Mouse (Mus musculus) adipocyte (in vitro differentiated cells): ENCODE data around the gene Esrrg.

Source experiments
- DNase-seq: peaks from one replicate; pipeline ENCODE4 v3.0.0-alpha.2; 2016; ENCODE audit warnings: low spot score

Esrrg gene

GRCm38 (mm10) chr1:187832851-187833250, 224.3 kb downstream of the Esrrg start:
- no peak for DNase-seq

DNA sequence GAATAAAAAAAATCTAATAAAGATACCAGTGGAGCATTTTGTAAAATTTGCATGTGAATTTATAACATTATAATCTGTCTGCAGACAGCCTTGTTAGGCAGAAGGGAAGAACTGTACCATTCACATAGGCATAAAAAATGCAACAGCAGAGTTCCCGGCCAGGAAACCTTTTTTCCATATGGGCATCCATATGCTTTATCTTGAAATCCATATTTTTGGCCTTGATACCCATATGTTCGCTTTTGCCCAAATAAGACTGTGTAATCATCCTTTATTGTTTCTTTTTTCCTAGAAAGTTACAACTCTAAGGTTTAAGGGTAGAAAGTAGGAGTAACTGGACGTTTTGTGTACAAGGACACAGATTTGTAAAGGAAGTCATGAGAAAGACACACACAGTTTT, 226.0 kb downstream of the Esrrg start:
- DNase-seq, result no peak

- no peak for DNase-seq
Measured at GRCm38 (mm10) chr1:187836384-187836783, 227.8 kb downstream of the Esrrg start.

GRCm38 (mm10) chr1:187836876-187837275, 228.3 kb downstream of the Esrrg start:
- no peak for DNase-seq

- DNase-seq, result no peak
Measured at GRCm38 (mm10) chr1:187841629-187842028, 233.0 kb downstream of the Esrrg start.

DNA sequence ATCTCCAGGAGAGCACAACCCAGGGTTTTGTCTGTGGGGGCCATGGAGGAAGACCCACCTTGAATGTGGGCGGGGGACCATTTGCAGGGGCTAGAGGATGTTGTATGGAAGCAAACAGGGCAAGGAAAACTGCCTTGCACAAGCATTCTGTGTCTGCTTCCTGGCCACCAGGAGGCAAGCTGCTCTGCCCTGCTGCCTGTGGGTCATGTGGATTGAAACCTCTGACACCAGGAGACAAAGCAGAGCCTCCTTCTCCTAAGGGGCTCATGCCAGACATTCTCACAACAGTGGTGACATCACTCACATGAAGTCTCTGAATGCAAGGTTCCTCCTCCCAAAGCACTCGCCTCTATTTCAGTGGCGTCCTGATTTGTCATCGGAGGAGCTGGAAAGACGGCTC, 234.1 kb downstream of the Esrrg start:
- no peak for DNase-seq

DNA sequence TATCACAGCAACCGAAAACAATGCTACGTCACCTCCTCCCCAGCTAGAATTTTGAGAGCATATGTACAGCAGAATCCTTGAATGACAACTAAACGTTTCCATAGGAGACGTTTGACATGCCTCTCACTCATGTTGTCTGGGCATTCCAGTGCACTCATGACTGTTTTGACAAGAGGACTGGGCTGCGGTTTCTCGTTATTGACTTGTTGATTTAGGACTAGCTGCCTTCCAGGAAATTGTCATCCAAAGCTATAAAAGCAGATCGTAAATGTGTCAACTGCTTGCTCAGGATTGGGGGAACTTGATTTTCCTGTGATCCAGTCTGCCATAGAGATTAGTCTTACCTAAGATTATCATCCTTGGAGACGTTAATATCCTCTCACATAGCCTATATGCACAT, 245.6 kb downstream of the Esrrg start:
- no peak for DNase-seq

DNA sequence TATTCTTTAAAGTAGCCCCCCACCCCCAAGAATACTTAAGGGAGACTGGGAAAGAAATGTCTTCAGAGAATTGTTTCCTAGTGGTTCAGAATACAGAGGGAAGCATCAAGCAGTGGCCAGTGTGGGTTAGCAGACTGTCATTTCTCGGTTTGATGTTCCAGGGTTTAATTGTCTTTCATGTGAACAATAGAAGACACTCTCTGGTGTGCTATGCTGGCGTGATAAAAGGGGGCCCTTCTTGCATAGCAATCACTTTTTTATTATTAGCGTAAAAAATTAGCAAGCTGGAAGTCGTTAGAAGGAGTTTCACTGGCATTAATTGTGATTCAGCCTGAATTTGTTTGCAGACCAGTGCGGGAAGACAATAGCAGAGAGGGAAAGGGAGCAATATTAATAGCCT, 253.7 kb downstream of the Esrrg start:
- DNase-seq, result no peak

DNA sequence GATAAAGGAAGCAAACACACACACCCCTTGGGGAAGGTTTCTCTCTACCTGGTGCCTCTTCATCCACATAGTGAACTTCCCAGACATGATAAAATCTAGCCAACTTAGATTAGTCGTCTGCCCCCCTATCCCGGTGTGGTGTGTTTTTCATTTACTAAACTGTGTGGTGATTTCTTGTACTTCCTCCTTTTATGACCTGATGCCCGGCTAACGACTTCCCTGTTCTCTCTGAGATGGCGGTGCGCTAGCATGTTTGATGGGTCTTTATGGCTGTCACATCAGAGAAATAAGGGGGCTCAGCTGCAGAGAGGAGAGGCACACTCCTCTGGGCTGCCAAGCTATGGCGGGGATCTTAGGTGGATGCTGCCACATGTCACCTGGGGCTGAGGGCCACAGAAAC, 259.8 kb downstream of the Esrrg start:
- DNase-seq, result no peak

DNA sequence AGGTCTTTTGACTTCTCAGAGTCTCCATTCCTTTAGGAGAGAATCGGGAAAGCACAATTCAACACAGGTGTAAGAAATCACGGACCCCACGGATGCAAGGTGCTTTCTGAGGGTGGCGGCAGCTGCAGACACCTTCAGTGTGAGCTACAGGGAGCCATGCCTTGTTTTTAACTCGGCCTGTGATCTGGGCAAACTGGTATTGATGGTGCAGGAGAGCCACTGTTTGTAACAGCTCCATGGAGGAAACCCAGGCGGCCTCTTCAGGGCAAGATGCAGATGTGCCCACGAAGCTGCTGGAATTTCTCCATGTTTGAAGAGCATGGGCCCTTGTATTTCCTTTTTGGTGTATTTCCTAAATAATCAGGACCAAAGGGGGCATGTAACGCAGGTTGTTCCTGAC, 263.6 kb downstream of the Esrrg start:
- DNase-seq, result no peak

GRCm38 (mm10) chr1:187872744-187873143, 264.2 kb downstream of the Esrrg start:
- DNase-seq, result no peak

DNA sequence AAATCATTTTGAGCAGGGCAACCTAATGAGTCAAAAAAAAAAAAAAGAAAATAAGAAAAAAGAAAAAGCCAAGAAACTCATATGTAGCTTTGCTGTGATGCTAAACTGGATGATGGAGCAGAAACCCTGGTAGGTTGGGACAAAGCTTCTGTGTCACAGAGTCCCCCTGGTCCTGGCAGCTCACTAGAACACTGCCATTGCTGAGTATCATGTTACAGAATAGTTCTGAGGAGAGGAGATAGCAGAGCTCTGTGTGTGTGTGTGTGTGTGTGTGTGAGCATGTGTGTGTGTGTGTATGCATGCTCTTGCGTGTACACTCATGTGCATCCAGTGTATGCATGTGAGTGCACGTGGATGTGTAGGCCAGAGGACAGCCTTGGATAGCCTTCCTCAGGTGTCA, 265.2 kb downstream of the Esrrg start:
- DNase-seq, result no peak

GRCm38 (mm10) chr1:187887270-187887669, 278.7 kb downstream of the Esrrg start:
- no peak for DNase-seq

- no peak for DNase-seq
Measured at GRCm38 (mm10) chr1:187888142-187888541, 279.6 kb downstream of the Esrrg start.

DNA sequence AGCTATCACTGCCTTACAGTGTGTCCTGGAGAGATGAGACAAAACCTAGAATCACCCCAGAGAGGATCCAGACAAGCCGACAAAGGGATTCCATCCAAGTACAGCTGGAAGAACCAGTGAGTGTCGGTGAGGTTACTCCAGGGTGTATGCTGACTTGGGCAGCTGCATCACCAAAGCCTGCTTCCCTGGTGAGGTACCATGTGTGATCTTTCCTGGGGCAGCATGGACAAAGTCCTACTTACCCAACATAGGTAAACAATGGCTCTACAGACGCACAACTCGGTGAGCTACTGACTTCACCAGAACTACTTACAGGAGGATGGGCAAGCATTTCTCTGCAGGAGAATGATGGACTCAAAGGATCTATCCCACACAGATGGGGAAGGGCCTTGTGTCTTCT, 280.5 kb downstream of the Esrrg start:
- DNase-seq, result no peak

DNA sequence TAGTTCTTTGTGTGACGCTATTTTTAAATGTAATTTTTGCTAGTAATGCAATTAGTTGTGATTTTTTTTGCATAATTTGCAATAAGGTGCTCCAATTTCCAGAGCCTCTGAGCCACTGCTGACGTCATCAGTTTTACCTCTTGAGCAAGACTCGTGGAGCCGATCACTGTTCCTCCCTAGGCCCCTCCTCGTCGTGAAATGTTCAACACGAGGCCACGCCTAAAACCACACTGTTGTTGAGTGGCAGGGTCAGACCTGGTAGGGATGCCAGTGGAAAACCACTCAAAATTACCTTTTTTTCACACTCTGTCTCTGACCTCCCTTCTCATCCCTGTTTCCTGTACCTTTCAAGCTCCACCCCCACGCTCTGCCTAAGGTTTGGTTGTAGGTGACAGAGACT, 282.7 kb downstream of the Esrrg start:
- no peak for DNase-seq

GRCm38 (mm10) chr1:187895459-187895858, 286.9 kb downstream of the Esrrg start:
- DNase-seq, result no peak

GRCm38 (mm10) chr1:187896291-187896690, 287.7 kb downstream of the Esrrg start:
- no peak for DNase-seq

DNA sequence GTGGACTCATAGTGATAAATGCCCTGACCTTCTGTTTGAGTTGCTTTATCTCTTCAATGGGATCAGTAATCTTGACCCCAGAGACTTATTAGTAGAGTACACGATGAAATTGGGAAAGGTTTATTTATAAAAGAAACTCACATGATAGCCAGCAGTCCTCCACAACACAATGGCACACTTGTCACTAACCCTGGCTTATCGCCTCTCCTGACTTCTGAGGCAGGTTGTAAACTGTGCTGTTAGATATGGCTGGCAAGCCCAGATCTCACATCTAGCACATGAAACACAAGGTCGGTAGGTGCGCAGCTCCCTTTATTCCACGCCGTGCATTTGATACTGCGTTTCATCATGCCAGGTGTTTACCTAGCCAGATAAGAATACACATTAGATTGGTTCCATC, 288.3 kb downstream of the Esrrg start:
- DNase-seq, result no peak

GRCm38 (mm10) chr1:187899541-187899940, 290.9 kb downstream of the Esrrg start:
- DNase-seq, result no peak

DNA sequence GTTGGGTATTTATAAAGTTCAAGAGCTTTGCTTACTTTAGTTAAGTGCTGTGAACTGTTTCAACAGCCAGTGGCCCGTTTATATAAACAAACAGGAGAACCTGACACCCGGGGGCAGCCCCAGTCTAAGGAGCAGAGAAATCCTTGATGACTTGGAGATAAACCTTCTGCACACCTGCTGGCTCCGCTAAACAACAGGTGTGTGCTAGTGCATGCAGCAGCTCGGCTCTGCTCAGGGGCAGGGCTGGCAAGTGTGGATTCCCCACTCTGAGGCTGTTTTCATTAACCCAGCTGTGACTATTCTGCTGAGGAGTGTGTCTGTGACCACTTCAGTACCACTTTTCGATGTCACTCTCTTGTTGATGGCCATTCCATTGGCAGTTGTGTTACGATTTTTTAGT, 292.2 kb downstream of the Esrrg start:
- no peak for DNase-seq

DNA sequence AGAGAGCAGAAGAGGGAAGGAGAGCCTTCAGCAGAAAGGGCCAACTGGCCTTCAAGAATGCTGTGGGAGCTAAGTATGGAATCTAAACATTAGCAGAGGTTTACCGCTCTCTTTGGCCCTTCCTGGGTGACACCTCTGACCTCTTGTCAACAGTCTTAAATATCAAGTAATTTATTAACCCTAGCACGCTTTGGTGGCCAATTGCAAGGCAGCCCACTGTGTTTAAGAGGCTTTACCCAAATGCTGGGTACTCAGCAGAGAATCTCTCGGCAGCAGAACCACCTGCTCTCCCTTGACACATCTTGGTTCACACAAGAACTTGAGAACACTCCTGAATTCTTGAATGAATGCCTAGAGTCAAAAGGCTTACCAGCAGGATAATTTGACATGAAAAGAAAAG, 293.6 kb downstream of the Esrrg start:
- no peak for DNase-seq

DNA sequence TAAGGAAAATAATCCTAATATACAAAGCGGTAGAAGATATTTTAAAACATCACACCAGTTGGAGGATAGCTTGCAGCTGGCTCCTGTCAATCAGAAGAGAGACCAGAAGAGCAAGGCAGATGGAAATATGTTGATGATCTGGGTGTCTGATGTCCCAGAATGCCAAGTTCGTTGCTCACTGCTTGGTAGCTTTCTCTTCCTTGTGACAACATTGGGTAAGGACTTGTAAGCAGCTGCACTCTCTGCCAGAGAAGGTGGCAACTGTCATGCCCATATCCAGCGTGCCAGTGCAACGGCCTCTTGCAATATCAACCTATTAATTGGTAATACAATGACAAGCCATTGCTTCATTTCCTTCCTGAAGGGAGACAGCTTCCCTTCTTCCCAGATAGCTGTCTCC, 296.1 kb downstream of the Esrrg start:
- no peak for DNase-seq

DNA sequence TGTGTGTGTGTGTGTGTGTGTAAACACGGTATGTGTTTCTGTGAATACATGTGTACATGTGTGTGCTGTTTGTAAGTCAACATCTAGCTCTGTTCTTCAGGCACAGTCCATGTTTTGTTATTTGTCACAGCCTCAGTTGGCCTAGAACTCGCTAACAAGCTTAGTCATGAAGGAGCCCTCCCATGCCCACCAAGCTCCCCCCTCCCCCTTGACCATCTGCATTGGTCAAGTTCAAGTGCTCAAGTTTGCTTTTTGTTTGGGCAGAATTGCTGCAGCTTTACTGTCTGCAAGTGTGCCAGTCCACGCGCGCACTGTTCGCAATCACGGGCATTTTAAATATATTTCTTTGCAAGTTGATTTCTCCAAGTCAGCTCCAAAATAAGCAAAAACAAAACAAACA, 298.8 kb downstream of the Esrrg start:
- DNase-seq, result no peak

- DNase-seq, result no peak
Measured at GRCm38 (mm10) chr1:187907871-187908270, 299.3 kb downstream of the Esrrg start.
